Mouse (Mus musculus): ENCODE results near the gene Rab6b.

DNA sequence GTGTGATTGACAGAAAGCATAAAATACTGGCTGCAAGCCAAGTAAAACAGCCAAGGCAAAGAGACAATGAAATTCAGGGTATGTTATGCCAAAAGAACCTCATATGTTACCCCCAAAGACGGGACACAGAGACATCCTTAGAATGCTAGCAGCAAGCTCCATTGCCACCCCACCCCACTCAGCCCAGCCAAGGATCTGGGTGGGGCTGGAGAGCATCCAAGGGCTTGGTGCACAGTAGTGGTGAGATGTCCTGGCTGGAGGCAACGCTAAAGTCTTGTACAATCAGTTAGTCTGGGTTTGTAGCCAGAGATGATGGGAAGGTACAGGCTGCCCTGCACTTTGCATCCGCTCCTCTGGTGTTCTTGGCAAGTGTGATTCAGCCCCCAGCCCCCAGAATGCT, 68.7 kb downstream of the Rab6b start:
- TF ChIP-seq CTCF (IDR thresholded peaks at IDR 0.05; ENCODE audit: low read depth, low read length) (no peak), TAL1 (conservative IDR thresholded peaks at IDR 0.05; ENCODE audit: low read depth, low read length) (no peak), GATA1 (IDR thresholded peaks at IDR 0.05; ENCODE audit: borderline replicate concordance, low read length) (no peak), POLR2AphosphoS5 (IDR thresholded peaks at IDR 0.05; ENCODE audit: insufficient replicate concordance, low read depth, low read length) (no peak)
